Mouse (Mus musculus) embryo, embryonic 11.5 days (tissue): Measurements from ENCODE around the gene Itga5.
A peak's percentile ranks its signal among the peaks of the same experiment; 100 is the strongest.

Experiments
- DNase-seq: peaks from one replicate; pipeline ENCODE4 v3.0.0-alpha.2; 2012; ENCODE audit warnings: low read depth, low spot score

Gene Itga5

GRCm38 (mm10) chr15:103340786-103341185 lies 25.8 kb downstream of the Itga5 start:
- no peak for DNase-seq

GRCm38 (mm10) chr15:103339961-103340337 lies 26.6 kb downstream of the Itga5 start, which contains the start of gene Zfp385a:
TSS of gene Zfp385a (minus strand) at chr15:103340093.
- DNase-seq: no peak

- DNase-seq: no peak
Measured at GRCm38 (mm10) chr15:103339166-103339960, 27.2 kb downstream of the Itga5 start.

GRCm38 (mm10) chr15:103338829-103339165 lies 27.8 kb downstream of the Itga5 start:
- DNase-seq: no peak

- DNase-seq: no peak
Measured at GRCm38 (mm10) chr15:103336996-103337667, 29.4 kb downstream of the Itga5 start.

GRCm38 (mm10) chr15:103335488-103336235 lies 30.9 kb downstream of the Itga5 start:
- DNase-seq: no peak

- no peak for DNase-seq
Measured at GRCm38 (mm10) chr15:103335040-103335439, 31.5 kb downstream of the Itga5 start.

- DNase-seq: no peak
Measured at GRCm38 (mm10) chr15:103334194-103334593, 32.4 kb downstream of the Itga5 start.

GRCm38 (mm10) chr15:103333738-103334137 lies 32.8 kb downstream of the Itga5 start:
- no peak for DNase-seq

GRCm38 (mm10) chr15:103333081-103333615 lies 33.4 kb downstream of the Itga5 start:
- no peak for DNase-seq

- DNase-seq: peak; percentile 81
Measured at GRCm38 (mm10) chr15:103323455-103324247, 42.9 kb downstream of the Itga5 start.

- DNase-seq: no peak
Measured at GRCm38 (mm10) chr15:103323070-103323454, 43.5 kb downstream of the Itga5 start.

GRCm38 (mm10) chr15:103322396-103322795 lies 44.2 kb downstream of the Itga5 start:
- DNase-seq: no peak

GRCm38 (mm10) chr15:103321076-103321475 lies 45.5 kb downstream of the Itga5 start:
- DNase-seq: no peak

GRCm38 (mm10) chr15:103318201-103318816 lies 48.3 kb downstream of the Itga5 start:
- DNase-seq: no peak

- DNase-seq: no peak
Measured at GRCm38 (mm10) chr15:103317731-103318130, 48.8 kb downstream of the Itga5 start.

- no peak for DNase-seq
Measured at GRCm38 (mm10) chr15:103317120-103317519, 49.4 kb downstream of the Itga5 start.

GRCm38 (mm10) chr15:103315979-103316776 lies 50.4 kb downstream of the Itga5 start:
- DNase-seq: no peak

- DNase-seq: no peak
Measured at GRCm38 (mm10) chr15:103315011-103315502, 51.5 kb downstream of the Itga5 start.

GRCm38 (mm10) chr15:103314181-103314580 lies 52.4 kb downstream of the Itga5 start:
- no peak for DNase-seq
